Mouse (Mus musculus): ENCODE data around the gene Rab13. TPM values are rescaled to one million over a fixed set of nuclear protein-coding genes. Genes with fewer than 3 reads are reported as not detected.
A peak's percentile ranks its signal among the peaks of the same experiment; 100 is the strongest.

The Rab13 gene
- 1 to 10 TPM; 7.5 to 8.9 TPM for total RNA-seq (2021)

DNA sequence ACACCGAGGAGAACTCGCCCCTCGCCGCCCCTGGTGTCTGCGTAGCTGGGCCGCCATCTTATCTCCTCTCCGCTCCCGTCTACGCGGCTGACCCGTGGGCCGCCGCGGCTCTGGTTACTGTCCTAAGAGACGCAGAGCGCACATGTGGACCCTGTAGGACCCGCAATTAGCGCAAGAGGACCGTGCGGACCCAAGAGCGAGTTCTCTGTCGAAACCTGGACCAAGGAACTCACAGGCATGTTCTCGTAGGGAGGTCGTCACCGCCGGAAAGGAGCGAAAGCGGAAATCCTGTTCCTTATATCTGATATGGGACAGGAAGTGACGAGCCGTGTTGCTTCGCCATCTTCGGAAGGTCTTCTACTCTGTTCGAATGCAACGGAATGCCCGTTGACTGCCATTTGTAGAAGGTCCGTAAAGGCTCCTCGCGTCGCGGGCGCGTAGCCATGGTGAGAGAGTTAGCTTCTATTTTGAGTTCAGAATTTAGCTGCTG is at the start of gene Rab13, which contains the start of gene Rps27:
TSS of gene Rab13 (plus strand) at position 319 of the 490 bp plus-strand sequence.
TSS of gene Rps27 (minus strand) at position 275 of the 490 bp plus-strand sequence.
- peak; percentile 77 to 86 for DNase-seq (ENCODE audit: extremely low spot score in 1 of 2, low spot score in 1 of 2)

DNA sequence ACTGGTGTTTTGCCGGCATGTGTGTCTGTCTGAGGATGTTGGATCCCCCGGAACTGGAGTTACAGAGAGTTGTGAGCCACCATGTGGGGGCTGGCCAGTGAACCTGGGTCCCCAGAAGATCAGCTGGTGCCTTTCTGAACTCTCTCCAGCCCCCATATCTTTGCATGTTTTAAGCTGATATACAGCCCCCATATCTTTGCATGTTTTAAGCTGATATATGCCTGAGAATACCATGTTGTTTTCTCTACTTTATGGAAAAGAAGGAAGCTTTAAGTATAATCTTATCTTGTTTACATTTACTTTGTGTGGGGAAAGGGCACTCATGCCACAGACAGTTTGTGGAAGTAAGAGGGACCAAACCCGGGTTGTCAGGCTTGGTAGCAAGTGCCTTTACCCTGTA is 33.9 kb upstream of the Rab13 start:
- DNase-seq (ENCODE audit: extremely low spot score in 1 of 2, low spot score in 1 of 2): no peak

- DNase-seq (ENCODE audit: extremely low spot score in 1 of 2, low spot score in 1 of 2): no peak
These were observed 29.9 kb upstream of the Rab13 start for GRCm38 (mm10) chr3:90183581-90183980.

DNA sequence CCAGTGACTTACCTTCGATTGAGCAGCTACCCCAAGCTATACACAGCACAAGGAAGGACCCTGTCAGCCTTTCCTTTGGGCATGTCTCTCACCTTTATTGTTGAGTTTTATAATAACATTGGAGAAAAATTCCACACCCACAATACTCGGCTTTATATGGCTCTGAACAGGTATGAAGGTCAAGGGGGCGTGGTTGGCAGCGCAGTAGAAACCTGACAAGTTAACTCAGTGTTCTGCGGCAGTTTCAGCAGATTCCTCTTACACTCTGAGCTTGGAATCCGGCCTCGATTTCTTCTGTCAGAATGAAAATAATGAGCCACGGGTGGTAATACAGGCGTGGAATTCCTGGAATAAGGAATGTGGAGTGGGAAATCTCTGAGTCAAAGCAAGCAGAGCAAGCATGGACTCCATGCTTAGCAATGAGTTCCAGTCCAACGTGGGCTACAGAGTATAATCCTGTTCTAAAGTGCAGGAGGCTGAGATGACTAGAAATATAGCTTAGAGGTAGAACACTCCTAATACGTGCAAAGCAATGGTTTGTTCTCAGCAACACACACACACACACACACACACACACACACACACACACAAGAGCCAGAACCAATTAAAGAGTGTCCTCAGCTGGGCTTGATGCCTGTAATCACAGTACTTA is 22.5 kb upstream of the Rab13 start:
- DNase-seq (ENCODE audit: extremely low spot score in 1 of 2, low spot score in 1 of 2): no peak

- no peak for DNase-seq (ENCODE audit: extremely low spot score in 1 of 2, low spot score in 1 of 2)
These were observed 18.7 kb upstream of the Rab13 start for GRCm38 (mm10) chr3:90194759-90195158.

GRCm38 (mm10) chr3:90195644-90196043 is 17.9 kb upstream of the Rab13 start:
- no peak for DNase-seq (ENCODE audit: extremely low spot score in 1 of 2, low spot score in 1 of 2)

DNA sequence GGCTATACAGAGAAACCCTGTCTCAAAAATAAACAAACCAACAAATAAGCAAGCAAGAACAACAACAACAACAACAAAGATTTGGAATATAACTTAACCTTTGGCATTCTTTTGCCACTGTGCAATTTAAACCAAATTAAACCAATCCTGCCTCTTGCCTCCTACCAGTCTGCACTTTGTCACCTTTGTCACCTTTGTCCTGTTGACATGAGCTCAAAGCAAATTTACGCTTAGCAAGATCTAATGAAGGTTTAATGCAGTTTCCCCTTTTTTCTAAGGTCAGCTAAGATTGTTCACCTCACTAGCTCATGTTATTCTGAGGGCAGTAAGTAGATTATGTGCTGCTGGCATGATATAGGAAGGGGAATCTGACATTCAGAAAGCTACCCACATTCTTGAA is 15.9 kb upstream of the Rab13 start:
- no peak for DNase-seq (ENCODE audit: extremely low spot score in 1 of 2, low spot score in 1 of 2)

DNA sequence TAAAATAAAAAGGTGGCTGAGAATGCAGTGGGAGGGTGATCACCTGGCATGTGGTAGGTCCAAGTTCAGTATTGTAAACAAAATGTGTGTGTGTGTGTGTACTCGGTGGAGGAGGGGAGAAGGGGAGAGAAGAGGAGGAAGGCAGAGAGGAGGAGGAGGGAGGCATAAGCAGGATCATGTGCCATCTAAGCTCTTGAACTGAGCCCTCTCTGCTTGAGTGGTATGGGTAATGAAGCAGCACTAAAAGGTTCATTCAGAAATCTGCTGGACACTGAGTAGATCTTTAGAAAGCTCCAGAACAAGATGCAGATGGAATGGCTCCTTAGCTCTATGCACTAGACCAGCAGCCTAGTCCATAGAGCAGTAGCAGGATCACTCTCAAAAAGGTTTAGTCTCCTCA is 10.6 kb upstream of the Rab13 start:
- DNase-seq (ENCODE audit: extremely low spot score in 1 of 2, low spot score in 1 of 2): no peak

DNA sequence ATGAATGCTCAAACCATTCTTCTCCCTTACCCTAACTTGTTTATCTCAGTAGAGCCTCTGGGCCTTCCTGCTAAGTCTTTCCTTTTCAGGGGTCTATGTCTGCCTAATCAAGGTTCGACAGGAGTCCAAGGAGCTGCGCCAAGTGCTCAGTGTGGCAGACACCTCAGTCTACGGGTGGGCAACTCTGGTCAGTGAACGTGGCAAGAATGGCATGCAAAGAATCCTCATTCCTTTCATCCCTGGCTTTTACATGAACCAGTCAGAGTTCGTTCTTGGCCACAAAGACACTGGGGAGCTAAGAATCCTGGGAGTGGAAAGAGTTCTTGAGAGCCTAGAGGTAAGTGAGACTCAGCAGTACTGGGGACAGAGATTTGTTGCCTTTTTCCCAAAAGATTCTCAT is 9.9 kb upstream of the Rab13 start:
- DNase-seq (ENCODE audit: extremely low spot score in 1 of 2, low spot score in 1 of 2): no peak

GRCm38 (mm10) chr3:90204582-90204981 is 8.9 kb upstream of the Rab13 start:
- no peak for DNase-seq (ENCODE audit: extremely low spot score in 1 of 2, low spot score in 1 of 2)

GRCm38 (mm10) chr3:90208662-90209061 is 4.8 kb upstream of the Rab13 start:
- DNase-seq (ENCODE audit: extremely low spot score in 1 of 2, low spot score in 1 of 2): no peak

GRCm38 (mm10) chr3:90209908-90210566 is 3.5 kb upstream of the Rab13 start:
- no peak for DNase-seq (ENCODE audit: extremely low spot score in 1 of 2, low spot score in 1 of 2)

DNA sequence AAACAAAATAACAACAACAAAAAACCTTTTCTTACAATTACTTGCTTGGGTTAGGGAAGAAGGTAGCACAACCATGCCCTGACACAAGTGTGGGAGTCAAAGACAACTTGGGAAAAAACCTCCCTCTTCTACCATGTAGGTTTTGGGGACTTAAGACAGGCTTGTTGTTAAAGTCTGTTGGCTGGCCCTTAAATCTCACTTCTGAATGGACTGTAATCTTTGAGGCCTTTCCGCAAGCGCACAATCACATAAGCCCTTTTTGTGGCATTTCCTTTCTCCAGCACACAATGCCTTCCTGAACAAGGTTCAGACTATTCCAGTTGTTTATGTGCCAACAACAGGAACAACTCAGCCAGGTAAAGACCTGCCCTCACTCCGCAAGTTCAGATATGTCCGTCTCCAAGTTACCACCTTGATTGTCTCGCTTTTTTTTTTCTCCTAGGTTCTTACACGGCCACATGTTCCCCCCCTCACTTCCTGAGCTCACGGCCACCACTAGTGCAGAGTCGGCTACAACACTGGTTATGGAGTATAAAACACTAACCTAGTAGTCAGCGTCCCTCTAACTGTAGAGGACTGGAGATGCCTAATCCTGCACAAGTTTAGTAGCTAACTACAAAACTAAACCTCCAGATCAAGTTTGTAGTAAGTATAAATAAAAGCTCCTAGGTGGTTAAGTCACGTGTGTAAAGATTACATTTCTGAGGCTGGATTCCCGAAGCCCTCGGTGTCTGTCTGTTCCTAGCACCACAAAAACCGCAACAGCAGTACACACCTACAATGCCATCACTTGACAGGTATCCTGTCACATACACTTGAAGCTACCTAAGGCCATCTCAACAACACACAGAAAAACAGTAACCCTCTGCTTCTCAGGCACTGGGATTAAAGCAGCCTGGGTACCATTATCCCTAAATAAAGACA is 1.8 kb upstream of the Rab13 start:
- no peak for DNase-seq (ENCODE audit: extremely low spot score in 1 of 2, low spot score in 1 of 2)

DNA sequence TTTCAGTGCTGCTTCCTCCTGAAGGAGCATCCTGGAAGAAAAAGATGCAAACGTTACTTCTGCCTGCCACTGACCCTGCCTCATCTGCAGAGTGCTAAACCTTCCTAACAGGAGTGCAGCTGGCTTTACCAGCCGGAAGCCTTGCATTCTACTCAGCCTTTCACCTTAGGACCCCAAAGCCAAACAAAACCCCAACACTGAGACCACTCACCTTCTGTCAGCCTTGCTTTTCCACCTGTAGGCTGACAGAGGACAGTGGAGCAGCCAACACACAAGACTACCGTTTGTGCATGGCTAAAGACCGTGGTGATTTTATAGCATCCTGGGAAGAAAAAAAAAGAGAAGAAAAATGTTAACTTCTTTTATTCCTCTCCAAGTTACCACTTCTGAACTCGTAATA is 772 bp upstream of the Rab13 start:
- no peak for DNase-seq (ENCODE audit: extremely low spot score in 1 of 2, low spot score in 1 of 2)

DNA sequence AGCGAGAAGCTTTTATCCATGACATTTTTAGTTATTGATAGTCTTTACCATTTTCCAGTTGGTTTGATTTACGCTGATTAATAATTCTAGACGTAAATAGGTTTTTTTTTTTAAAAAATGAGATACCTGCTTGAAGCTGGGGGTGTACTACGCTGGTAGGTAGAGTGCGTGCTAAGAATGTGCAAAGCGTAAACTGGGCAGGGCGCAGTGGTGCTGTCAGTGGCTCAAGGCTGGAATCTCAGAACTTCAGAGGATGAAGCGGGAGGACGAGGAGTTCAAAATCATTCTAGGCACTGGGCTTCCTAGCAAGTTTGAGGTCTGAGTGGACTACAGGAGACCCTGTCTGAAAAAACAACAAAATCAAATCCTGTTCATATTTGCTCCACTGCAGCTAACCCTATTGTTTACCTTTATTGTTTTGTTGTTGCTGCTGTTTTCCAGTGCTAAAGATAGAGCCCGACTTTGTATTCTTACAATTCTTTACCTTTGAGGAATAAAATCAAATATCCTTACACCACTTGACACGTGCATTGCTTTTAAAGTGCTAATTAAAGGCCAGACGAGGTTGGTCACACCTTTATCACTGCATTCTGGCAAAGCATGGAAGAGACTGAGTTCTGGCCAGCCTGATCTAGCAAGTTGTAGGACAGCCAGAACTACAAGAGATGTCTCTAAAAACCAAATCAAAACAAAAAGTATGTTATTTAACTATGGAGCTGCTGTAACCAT is 625 bp downstream of the Rab13 start:
- DNase-seq (ENCODE audit: extremely low spot score in 1 of 2, low spot score in 1 of 2): no peak

- DNase-seq (ENCODE audit: extremely low spot score in 1 of 2, low spot score in 1 of 2): no peak
These were observed 2.4 kb downstream of the Rab13 start for GRCm38 (mm10) chr3:90215825-90216380.

GRCm38 (mm10) chr3:90220088-90220487 is 6.6 kb downstream of the Rab13 start:
- DNase-seq (ENCODE audit: extremely low spot score in 1 of 2, low spot score in 1 of 2): peak; percentile 15 to 65

- peak; percentile 18 to 35 for DNase-seq (ENCODE audit: extremely low spot score in 1 of 2, low spot score in 1 of 2)
These were observed 7.0 kb downstream of the Rab13 start for GRCm38 (mm10) chr3:90220531-90220951.

- no peak for DNase-seq (ENCODE audit: extremely low spot score in 1 of 2, low spot score in 1 of 2)
These were observed 7.6 kb downstream of the Rab13 start for GRCm38 (mm10) chr3:90221123-90221522.

DNA sequence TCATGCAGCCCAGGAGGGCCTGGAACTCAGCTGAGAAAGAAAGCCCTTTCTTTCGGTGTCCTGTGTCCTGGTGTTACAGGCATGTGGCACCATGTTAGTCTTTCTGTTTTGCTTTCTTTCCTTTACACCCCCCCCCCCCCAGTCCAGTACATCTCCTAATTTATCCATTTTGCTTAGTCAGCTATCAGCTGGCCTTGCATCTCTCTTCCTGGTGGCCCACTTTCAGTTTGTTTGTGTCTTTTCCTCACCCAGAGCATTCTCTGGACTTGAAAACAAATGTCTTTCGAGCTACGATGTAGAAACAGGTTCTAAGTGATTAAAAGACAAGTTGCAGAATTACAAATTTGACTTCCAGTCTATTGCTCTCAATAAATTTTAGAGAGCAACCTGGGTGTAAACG is 9.0 kb downstream of the Rab13 start:
- no peak for DNase-seq (ENCODE audit: extremely low spot score in 1 of 2, low spot score in 1 of 2)

Data from layer of hippocampus, postnatal 25 days (tissue).